Mouse (Mus musculus) limb, embryonic 10.5 days (tissue): ENCODE results near the gene Polk. TPM values are rescaled to one million over a fixed set of nuclear protein-coding genes. Genes with fewer than 3 reads are reported as not detected.

Experiments used
- polyA plus RNA-seq: library from polyadenylated mRNA; unstranded; fragments of >200 nt; fragmentation: Nextera tagmentation; extraction: Ambion mirVana; gene quantifications from 2 replicates; pipeline ENCODE4 v1.2.1, GENCODE M21; 2016

Gene Polk
- polyA plus RNA-seq, 1 experiment from 2014 or later, result 9.1 TPM

Other genes starting within 250 kb of the Polk start
- gene Poc5, start 154.3 kb downstream of the Polk start, polyA plus RNA-seq, result 17.8 and 18.8 TPM in 2 replicates
- not detected in 2 replicates for gene Ankdd1b, start 71.4 kb downstream of the Polk start, polyA plus RNA-seq
- not detected in 2 replicates for gene Gm17622, start 51.8 kb downstream of the Polk start, polyA plus RNA-seq
- gene Col4a3bp, start within 50 bp of the Polk start, polyA plus RNA-seq, result 4.9 and 6.9 TPM in 2 replicates
- 116 and 133 TPM in 2 replicates for gene Hmgcr, start 128.4 kb upstream of the Polk start, polyA plus RNA-seq
- gene Ankrd31, start 205.7 kb upstream of the Polk start, polyA plus RNA-seq, result not detected in 2 replicates